Mouse (Mus musculus): ENCODE measurements around the gene Ms4a6d. TPM values are rescaled to one million over a fixed set of nuclear protein-coding genes. Genes with fewer than 3 reads are reported as not detected.
A peak's percentile ranks its signal among the peaks of the same experiment; 100 is the strongest.

The Ms4a6d gene
- total RNA-seq (2021), result 1 to 10 TPM in 1 of 2 experiments, under 1 TPM in 1; 0.89 to 1.6 TPM
- long read RNA-seq, experiment 1, partial matches to known transcripts, result 0 of 2 reads
- long read RNA-seq, experiment 1, other reads (novel, unspliced or antisense), result 0 of 2 reads
- long read RNA-seq, experiment 2, partial matches to known transcripts, result 0 of 1 reads
- long read RNA-seq, experiment 2, other reads (novel, unspliced or antisense), result 0 of 1 reads

DNA sequence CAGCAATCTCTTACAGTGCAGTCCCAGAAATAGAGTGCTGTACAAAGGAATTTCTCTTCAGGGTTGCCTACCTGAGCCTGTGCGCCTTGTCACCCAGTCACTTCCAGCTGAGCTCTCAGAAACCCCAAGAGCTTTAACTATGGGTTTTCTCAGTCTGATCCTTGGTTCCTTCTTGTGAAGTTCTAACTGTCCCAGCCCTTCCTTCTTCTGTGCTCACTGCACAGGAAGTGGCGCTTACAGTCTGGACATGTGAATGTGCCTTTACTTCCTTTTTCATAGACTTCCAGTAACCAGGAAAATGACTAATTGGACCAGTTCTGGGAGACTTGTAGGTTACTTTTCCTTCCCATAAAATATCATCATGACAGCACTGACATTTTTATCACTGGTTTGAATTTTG is at the start of gene Ms4a6d:
Gene Ms4a6d, minus strand, starts transcription at position 247 of the 400 bp plus-strand sequence.
- no peak for DNase-seq
- no peak for TF ChIP-seq CTCF (IDR thresholded peaks at IDR 0.05)
- Histone ChIP-seq H3K27ac (no peak within 1 kb of the TSS), H3K4me3 (peak within 1 kb of the TSS; percentile 37)
- intact Hi-C loops (cut with DNase I), result loop anchor here (5.0 kb wide), 1 partner anchor 252 kb away; no protein-coding TSS in a partner anchor

DNA sequence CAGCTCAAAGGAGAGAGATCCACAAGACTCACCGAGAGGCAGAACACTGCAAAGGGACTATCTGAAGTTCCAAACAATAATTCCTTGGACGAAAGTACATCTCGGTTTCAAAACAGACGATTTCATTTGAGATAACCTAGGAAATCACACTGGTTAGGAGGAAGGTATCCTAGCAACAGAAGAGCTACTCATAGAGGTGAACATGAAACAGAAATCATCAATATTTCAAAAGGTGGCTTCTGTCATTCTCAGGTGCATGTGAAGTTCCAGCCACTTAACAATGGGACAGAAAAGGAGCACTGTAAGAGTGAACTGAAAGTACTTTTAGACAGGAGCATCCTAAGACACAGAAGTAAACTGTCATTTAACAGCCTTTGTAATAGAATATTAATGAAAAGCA is 44.9 kb upstream of the Ms4a6d start:
- no peak for TF ChIP-seq CTCF (IDR thresholded peaks at IDR 0.05)
- no peak overlapping the region for H3K27ac ChIP-seq
- intact Hi-C loops (cut with DNase I), result no loop called here
- H3K4me3 ChIP-seq, result no peak overlapping the region
- DNase-seq, result no peak

- no peak overlapping the region for H3K27ac ChIP-seq
- H3K4me3 ChIP-seq, result no peak overlapping the region
- DNase-seq, result no peak
- TF ChIP-seq CTCF (IDR thresholded peaks at IDR 0.05), result no peak
- intact Hi-C loops (cut with DNase I), result no loop called here
These were observed 41.5 kb upstream of the Ms4a6d start for GRCm38 (mm10) chr19:11646166-11646565.

- Histone ChIP-seq H3K27ac (no peak within 1 kb of the TSS), H3K4me3 (no peak within 1 kb of the TSS)
- intact Hi-C loops (cut with DNase I), result no loop called here
- DNase-seq, result no peak
- no peak for TF ChIP-seq CTCF (IDR thresholded peaks at IDR 0.05)
These were observed 36.1 kb upstream of the Ms4a6d start, which contains the start of gene Ms4a3 for GRCm38 (mm10) chr19:11640732-11641131. Gene Ms4a3 (minus strand): TSS chr19:11640851.

GRCm38 (mm10) chr19:11639038-11639437 is 34.4 kb upstream of the Ms4a6d start:
- H3K4me3 ChIP-seq, result no peak overlapping the region
- intact Hi-C loops (cut with DNase I), result no loop called here
- no peak overlapping the region for H3K27ac ChIP-seq
- DNase-seq, result no peak
- no peak for TF ChIP-seq CTCF (IDR thresholded peaks at IDR 0.05)

- no peak overlapping the region for H3K27ac ChIP-seq
- intact Hi-C loops (cut with DNase I), result no loop called here
- no peak overlapping the region for H3K4me3 ChIP-seq
- no peak for TF ChIP-seq CTCF (IDR thresholded peaks at IDR 0.05)
- no peak for DNase-seq
These were observed 30.9 kb upstream of the Ms4a6d start for GRCm38 (mm10) chr19:11635572-11635971.

- H3K27ac ChIP-seq, result no peak overlapping the region
- TF ChIP-seq CTCF (IDR thresholded peaks at IDR 0.05), result no peak
- DNase-seq, result no peak
- intact Hi-C loops (cut with DNase I), result no loop called here
- no peak overlapping the region for H3K4me3 ChIP-seq
These were observed 29.7 kb upstream of the Ms4a6d start for GRCm38 (mm10) chr19:11634330-11634729.

GRCm38 (mm10) chr19:11633732-11634131 is 29.1 kb upstream of the Ms4a6d start:
- Histone ChIP-seq H3K27ac (no peak overlapping the region), H3K4me3 (no peak overlapping the region)
- TF ChIP-seq CTCF (IDR thresholded peaks at IDR 0.05), result no peak
- intact Hi-C loops (cut with DNase I), result no loop called here
- DNase-seq, result no peak

- Histone ChIP-seq H3K4me3 (no peak overlapping the region), H3K27ac (no peak overlapping the region)
- intact Hi-C loops (cut with DNase I), result no loop called here
- no peak for DNase-seq
- TF ChIP-seq CTCF (IDR thresholded peaks at IDR 0.05), result no peak
These were observed 20.6 kb upstream of the Ms4a6d start for GRCm38 (mm10) chr19:11625231-11625630.

DNA sequence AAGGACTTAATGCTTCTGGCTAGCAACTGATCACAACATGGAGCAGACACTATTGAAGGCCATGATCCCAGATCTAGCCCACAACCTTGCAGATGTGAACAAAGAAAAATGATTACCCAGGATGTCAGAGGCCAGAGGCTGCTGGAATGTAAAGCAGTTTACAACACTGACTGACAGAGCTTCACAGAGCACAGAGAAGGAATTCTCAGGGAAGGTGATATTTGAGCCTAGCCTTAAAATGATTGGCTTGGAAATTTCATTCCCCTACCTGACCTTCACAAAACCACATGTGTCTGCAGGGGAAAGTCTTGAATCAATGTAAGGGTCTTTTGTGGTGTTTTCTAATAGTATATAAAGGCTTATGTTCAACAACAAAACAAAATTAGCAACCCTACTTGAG is 20.2 kb upstream of the Ms4a6d start:
- DNase-seq, result no peak
- TF ChIP-seq CTCF (IDR thresholded peaks at IDR 0.05), result no peak
- Histone ChIP-seq H3K4me3 (no peak overlapping the region), H3K27ac (no peak overlapping the region)
- intact Hi-C loops (cut with DNase I), result no loop called here

DNA sequence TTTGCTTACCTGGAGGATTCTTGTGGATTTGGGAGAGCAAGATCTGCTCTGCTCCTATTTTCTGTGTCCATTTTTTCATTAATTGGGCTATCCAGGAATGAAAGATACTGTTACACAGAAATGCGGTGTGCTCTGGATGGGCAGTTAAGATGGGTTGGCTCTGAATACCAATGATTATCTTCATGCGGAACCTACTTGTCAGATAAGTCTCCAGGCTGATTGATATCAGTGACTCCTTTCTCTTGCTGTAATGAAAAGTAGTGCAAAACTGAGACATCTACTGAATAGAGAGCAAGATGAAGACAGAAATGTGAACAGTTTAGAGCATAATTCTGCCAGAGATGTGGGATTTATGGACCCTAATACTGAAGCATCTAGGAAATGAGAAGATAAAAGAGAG is 18.9 kb upstream of the Ms4a6d start, which contains the start of gene Ms4a2:
Gene Ms4a2, minus strand, starts transcription at position 169 of the 400 bp plus-strand sequence.
- no peak for DNase-seq
- intact Hi-C loops (cut with DNase I), result no loop called here
- H3K27ac ChIP-seq, result no peak within 1 kb of the TSS
- H3K4me3 ChIP-seq, result no peak within 1 kb of the TSS
- no peak for TF ChIP-seq CTCF (IDR thresholded peaks at IDR 0.05)

- TF ChIP-seq CTCF (IDR thresholded peaks at IDR 0.05), result no peak
- no peak overlapping the region for H3K27ac ChIP-seq
- no peak overlapping the region for H3K4me3 ChIP-seq
- intact Hi-C loops (cut with DNase I), result no loop called here
- DNase-seq, result no peak
These were observed 13.3 kb upstream of the Ms4a6d start for GRCm38 (mm10) chr19:11617983-11618382.

DNA sequence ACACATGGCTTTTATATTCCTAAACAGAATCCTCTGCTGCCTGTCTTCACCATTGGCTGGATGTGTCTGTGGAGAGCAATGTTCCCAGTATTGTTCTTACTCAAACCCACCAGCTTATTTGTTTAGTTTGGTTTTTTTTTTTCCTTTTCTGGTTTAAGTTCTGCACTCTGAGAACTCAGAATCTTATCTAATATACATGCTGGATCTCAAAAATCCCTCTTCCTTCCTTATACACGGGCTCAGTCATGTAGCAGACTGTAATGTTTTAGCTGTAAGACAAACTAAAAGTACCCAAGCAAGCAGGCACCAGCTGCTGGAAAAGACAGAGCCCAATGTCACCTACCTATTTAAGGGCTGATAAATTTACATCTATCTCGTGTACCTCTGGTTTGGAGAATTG is 10.2 kb upstream of the Ms4a6d start:
- no peak overlapping the region for H3K4me3 ChIP-seq
- no peak for DNase-seq
- no peak for TF ChIP-seq CTCF (IDR thresholded peaks at IDR 0.05)
- intact Hi-C loops (cut with DNase I), result no loop called here
- H3K27ac ChIP-seq, result no peak overlapping the region

DNA sequence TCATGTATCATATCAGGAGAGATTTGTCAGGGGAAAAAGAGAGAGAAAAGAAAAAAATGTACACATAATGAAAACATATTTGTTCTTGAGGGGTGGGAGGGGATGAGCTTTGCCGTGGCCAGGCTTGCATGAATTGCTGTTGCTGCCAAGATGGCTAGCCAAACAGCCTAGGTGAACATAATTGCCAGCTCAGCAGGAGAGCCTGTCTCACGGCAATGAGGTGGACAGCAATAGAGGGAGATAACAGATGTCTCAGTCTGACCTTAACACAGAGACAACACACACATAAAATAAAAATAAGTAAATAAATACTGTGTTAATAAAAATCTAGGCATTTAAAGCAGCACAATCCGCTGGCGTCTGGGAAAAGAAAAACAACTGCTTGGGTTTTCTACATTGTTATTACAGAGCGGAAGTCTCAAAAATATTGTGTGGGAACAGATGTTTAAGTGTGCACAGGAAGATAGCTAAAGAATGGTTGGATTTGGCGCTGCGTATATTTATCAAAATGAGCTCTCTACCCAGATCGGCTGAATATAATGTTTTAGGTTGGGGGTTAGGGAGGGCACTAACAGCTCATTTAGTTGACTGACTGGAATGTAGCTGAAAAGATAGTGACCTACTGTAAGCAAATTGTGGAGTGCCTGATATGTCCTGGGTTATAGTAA is 9.3 kb upstream of the Ms4a6d start:
- intact Hi-C loops (cut with DNase I), result no loop called here

More for the DNA sequence above, 9.3 kb upstream of the Ms4a6d start:
- DNase-seq, result no peak
- Histone ChIP-seq H3K27ac (no peak overlapping the region), H3K4me3 (no peak overlapping the region)
- no peak for TF ChIP-seq CTCF (IDR thresholded peaks at IDR 0.05)
